Mouse (Mus musculus) kidney, postnatal 10 days (tissue): ENCODE data around the gene Mydgf.

Experiments used
- DNase-seq: peaks from one replicate; pipeline ENCODE4 v3.0.0; 2021; ENCODE audit warnings: mixed read lengths

Mydgf gene

DNA sequence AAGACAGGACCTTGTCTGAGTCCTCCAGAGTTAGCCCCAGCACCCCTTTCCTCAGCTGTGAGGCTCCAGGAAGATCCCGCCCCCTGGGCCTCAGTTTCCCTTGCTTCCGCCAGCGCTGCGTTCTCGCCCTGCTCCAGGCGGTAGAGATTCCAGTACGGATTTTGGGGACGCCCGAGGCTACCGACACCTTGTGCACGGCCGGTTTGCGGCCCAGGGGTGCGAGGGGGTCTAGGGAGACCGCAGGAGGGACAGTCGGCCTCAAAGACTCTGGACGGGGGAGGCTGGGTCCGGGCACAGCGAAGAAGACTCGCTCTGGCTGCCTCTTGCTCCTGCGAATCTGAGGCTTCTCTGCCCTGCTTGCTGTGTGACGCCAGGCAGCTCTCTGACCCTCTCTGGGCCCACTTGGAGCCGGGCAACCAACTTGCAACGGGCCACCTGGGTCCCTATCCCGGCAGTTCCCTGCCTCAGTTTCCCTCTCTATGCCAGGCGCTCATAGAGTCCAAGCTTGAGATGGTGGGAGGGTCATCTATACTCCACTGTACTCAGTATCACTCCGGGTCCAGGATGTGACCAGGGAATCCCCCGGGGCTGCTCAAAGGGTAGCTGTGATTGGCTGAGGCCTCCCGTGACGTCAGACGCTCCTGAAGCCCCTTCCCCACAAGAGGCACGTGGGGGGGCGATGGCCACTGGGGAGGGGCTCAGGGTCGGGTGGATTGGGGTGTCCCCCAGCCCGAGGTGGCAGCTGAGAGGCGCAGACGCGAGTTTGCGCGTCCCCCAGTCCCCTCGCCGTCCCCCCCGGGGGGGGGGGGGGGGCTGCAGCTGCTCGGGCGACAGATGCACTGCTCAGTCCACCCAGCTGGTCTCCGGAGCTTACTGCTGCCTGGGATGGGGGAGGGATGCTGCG, 41.8 kb downstream of the Mydgf start:
- DNase-seq = peak; percentile 58

DNA sequence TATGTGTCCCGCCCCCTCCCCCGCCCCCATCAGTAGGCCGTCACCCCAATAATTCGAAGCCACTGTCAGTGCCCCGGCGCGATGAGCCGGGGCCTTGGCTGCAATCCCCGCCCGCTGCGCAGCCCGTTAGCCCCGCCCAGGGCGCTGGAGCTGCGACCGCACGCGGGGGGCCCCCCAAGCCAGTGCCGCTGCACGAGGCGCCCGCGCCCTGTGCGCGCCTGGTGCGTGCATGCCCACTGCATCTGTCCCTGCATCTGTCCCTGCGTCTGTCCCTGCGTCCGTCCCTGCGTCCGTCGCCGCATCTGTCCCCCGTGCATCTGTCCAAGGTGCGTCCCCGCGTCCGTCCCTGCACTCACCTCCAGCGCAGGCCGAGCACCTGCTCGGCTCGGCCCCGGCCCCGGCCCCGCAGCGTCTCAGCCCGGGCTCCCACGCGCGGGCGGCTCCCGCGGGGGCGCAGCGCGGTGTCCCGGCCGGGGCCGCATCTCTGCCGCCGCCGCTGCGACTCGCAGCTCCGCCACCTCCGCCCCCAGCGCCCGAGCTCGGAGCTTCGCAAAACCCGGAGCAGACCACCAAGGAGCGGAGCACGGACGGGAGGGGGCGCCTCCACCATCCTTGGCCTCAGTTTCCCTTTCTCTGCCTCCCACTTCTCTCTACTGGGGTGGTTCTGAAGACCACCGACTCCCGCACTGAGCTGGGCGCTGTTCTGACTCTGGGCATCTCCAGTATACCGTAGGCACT, 43.7 kb downstream of the Mydgf start, which contains the start of gene Sema6b:
Gene Sema6b (minus strand): TSS at position 486 of the 738 bp plus-strand sequence.
- peak; percentile 79 for DNase-seq

DNA sequence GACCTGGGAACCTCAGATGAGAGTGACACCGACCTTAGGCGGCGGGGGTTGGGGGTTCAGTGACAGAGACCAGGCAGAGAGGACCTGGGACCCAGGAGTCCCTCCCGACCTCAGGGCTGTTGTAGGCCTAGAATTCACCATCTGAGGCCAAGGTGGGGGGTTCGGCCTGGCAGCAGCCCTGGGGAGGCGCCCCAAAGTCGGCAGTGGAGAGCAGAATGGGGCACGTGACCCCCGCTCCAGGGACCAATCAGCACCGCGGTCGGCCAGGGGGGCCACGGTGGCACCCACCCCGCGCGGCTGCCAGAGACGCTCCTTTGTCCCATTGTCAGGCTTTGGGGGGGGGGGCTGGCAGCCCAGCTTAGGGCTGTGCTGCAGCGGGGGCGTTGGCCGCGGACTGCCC, 44.4 kb downstream of the Mydgf start:
- DNase-seq = no peak

DNA sequence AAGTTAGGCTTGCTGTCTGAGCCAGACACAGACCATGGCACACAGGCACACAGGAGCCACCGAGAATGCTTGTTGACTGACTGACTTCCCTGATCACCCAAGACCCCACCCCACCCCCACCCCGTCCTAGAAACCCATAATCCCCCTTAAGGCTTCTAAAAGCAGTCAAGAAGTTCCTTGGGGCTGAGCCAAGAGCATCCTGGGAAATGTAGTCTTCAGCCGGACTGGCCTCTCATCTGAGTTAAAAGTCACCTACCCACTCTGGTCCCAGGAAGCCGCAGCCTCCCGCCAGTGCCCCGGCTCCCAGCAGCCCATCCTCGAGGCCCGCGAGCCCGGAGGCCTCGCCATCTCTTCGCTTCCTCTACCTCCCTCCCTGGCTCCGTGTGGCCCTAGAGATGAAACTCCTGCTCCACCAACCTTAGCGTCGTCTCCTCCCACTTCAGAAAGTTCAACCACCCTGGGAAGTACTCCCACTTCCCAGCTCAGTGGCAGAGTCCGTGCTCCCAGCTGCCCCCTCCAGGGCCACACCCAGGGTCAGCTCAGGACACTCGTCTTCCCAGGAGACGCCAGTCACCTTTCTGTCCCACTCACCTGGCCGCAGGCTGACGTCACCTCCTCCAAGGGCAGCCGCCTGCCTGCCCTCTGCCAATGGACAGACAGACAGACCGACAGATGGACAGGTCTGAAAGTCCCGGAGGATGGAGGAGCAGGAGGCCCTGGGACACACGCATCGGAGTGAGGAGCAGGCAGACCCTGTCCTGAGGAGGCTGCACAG, 45.7 kb downstream of the Mydgf start:
- no peak for DNase-seq

DNA sequence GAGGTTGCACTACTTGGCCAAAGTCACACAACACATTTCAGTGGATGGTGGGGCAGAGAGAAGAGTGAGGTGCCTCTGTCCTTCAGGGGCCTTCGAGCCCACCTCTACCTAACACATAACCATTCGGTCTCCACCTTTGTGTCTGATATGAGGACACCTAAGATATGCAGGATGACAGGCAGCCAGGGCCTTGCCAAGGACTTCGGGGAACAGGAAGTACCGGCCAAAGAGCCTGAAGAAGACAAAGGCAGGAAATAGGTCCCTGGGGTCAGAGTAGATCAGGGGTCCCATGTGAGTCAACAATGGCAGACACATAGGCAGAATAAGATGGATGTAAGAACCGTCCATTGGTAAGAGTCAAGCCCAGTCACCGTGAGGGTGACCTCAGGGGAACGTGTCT, 47.2 kb downstream of the Mydgf start:
- no peak for DNase-seq

DNA sequence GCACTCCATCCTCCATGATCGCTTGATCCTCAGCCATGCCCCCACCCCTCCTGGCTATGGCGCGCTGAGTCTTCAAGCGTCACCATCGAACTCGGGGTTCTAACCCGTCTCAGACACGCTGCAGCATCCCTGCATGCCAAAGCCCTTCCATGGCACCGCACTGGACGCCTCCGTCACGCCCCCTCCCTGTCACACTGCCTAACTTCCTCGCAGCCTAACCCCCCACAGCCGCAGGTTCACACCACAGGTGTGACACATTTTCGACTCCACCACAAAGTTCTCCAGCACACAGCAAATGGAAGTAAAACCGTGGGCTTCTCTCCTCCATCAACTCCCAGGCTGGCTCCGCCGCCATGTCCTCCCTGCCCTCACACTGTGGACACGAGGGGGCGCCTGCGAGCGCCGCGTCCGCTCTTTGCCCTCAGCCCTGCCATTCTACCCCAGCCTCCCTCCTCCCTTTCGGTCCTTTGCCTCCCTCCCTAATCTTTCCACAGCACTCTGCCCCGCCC, 49.2 kb downstream of the Mydgf start:
- peak; percentile 80 for DNase-seq

DNA sequence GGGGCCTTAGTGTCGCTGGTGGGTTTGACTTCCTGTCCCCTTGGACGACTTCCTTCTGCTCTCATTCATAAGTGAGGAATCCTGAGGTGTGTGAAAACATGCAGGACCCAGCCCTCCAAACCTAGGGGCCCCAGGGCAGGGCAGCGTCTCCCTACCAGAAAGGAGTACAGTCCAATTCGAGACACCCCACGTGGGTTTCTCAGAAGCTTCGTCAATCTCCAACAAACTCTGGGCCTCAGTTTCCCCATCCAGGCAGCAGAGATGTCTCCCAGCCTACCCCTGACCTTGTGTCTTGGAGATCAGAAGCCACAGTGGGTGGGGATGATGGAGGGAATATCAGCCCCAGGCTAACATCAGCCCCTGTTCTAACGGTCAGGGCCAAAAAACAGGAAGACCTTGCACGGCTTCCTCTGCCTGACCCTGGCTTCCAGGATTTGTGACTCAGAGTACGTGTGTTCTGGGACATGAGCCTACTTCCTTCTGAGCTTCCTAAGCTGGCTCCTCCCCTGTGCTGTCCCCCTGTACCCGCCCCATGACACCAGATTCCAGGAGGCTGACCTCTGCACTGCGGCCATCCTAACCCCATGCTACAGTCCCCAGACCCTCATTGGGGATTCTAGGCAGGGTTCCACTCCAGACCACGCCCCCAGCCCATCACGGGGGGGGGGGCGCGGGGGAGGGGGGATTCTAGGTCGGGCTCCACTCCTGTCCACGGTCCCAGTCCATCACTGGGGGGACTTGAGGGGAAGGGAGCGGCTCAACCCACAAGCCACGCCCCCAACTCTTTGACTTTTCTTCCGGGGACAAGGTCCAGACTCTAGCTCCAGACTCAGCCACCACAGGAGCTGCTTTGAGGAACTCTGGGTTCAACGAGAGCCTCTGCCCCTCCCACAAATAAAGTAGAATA, 50.0 kb downstream of the Mydgf start:
- DNase-seq = peak; percentile 81

DNA sequence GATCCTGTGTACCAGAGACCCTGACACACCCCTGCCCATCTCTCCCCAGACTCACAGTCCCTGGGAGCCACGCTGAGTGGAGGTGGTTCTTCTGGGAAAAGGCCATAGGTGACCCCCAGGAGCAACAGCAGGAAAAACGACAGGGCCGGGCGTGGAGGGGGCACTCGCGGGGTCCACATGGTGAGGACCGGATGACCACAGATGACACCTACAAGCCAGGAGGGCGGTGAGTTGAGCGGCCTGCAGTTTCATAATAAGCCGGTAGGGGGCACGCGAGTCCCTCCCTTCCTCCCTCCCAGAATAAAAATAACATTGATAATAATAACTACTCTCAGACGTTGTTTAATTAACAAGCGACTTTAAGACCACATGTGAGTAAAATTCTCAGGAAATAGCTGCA, 51.1 kb downstream of the Mydgf start:
- peak; percentile 81 for DNase-seq

DNA sequence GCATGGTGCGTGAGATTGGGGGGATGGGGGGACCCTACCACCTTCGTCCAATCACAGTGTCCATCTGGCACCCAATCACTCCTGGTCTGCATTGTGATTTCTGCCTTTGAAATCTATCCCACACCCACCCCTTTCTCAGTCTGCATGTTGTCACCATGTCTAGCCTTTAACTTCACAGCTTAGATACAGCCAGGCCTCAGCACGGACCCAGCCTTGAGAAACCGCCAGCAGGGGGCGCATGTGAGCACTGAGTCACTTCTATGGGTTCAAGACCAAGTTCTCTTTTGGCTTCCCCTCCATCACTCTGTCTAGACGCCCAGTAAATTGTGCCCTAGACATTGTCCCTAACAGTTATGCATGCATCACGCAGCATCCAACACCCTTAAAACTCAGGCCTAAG, 51.9 kb downstream of the Mydgf start:
- DNase-seq = peak; percentile 85

DNA sequence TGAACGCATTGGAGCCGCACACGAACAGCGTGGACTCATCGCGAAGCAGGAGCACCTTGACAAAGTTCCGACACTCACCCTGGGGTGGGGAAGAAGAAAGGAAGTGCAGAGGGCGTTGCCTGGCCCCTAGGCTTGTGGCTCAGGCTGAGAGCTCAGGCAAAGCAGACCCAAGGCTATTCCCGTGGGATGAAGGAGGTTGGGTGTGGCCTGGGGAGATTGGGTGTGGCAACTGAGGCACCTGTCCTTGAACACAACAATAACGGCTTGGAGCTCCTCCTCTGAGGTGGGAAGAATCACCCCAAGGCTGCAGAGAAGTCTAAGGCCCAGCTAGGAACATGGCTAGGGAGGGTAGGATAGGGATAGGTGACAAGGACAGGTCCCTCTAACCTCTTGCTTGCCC, 52.6 kb downstream of the Mydgf start:
- DNase-seq = no peak

DNA sequence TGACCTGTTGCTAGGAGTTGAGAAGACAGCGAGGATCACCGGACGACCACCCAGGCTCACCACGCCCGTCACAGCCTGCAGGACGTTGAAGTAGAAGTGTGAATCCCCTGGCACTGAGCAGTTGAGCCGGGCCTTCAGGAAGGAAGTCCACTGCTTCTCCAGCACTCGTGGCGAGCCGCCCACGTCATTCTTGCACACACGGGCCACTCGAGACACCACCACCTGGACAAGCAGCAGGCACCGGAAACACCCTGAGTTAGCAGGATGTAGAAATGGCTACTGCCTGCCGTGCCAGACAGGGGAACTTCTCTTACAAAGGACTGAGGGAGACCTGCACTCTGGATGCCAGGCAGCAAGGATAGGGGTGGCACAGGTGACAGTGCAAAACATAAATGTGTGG, 55.5 kb downstream of the Mydgf start:
- peak; percentile 19 for DNase-seq

DNA sequence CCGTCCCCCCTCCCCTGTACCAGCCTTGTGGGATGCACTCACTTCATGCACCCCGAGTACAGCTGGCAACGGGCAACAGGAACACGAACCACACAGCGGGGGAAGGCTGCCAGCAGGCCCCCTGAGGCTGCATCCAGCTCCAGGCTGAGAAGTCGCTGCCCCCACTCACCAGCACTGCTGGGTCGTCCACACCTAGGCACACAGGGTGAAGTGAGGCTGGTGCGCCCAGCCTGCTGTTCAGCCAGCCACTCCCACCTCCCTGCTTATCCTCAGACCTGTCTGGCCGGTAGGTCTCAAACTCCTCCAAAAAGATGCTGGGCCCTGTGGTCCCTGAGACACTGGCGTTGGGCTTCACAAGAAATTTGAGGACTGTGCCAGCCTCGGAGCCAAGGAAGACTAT, 57.5 kb downstream of the Mydgf start:
- no peak for DNase-seq
